Mouse (Mus musculus): Measurements from ENCODE around the gene Mgme1.

DNA sequence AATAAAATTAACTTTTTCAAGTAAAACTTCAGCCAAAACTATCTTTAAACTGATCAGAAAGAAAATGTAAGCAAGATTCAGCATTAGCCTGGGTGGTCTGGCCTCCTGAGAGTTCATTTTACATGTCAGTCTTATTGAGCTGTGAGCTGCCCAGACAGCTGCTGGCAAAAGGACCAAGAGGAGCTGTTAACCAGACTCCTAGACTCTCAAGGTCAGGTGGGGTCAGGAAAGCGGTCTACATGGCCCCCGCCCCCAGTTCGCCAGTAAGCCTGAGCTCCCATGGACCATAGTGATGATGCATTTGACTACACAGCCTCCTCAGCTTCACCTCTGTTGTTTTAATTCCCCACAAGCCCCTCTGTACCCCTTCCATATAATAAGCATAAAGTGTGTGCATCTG lies 34.7 kb upstream of the Mgme1 start:
- TF ChIP-seq CTCF (IDR thresholded peaks at IDR 0.05; ENCODE audit: borderline replicate concordance, control insufficient read depth, extremely low read depth, insufficient read depth, low read length, poor library complexity), result no peak
- no peak for TF ChIP-seq POLR2A (IDR thresholded peaks at IDR 0.05; ENCODE audit: control insufficient read depth, extremely low read depth, insufficient read depth, low read length, poor library complexity)

Measured in thymus, adult 2 months (tissue).